Mouse (Mus musculus) neural tube, postnatal 0 days (tissue): ENCODE results near the gene Myh7. TPM values are rescaled to one million over a fixed set of nuclear protein-coding genes. Genes with fewer than 3 reads are reported as not detected.

Source experiments
- microRNA counts: library from miRNA; unstranded; fragments of <30 nt; microRNA quantifications from one replicate; lab custom pipeline; 2015
- microRNA-seq: library from miRNA; unstranded; fragments of <30 nt; microRNA quantifications from one replicate; pipeline ENCODE4, GENCODE M21; 2016
- polyA plus RNA-seq: library from polyadenylated mRNA; unstranded; fragments of >200 nt; fragmentation: Nextera tagmentation; extraction: Ambion mirVana; gene quantifications from 2 replicates; pipeline ENCODE4 v1.2.1, GENCODE M21; 2015

Gene Myh7
- 4.2 and 4.5 TPM in 2 replicates for polyA plus RNA-seq

DNA sequence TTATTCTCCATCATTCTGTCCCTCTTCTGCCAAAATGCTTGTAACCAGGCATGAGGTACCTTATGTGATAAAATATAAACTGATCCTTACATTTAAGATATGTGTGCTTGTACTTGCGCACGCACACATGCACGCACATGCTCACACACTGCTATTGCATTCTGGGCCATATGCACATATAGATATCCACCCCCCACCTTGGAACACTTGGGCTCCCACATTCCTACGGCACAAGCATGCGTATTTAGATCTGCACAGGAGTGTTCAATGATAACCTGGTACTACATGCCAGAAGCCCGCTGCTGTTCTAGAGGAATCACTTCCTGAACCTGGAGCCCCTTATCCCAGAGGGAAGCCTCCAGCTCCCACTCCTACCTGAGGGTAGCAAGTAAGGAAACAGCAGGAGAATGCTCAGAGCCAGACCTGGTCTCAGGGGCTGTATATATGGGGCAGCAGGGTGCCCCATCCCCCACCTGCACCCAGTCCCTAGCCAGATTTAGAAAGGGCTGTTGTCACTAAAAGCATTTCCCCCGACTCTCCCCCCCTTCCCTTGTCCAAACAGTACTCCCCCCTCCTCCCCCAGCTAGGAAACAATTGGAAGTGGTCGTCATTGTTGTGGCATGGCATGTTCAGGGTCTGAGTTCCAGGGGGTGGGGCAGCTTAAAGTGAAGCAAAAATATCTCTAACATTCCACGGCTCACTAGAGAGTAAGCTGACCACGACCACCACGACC, at the start of gene Myh7:
Myh7 (minus strand) TSS at position 491 of the 733 bp plus-strand sequence.

DNA sequence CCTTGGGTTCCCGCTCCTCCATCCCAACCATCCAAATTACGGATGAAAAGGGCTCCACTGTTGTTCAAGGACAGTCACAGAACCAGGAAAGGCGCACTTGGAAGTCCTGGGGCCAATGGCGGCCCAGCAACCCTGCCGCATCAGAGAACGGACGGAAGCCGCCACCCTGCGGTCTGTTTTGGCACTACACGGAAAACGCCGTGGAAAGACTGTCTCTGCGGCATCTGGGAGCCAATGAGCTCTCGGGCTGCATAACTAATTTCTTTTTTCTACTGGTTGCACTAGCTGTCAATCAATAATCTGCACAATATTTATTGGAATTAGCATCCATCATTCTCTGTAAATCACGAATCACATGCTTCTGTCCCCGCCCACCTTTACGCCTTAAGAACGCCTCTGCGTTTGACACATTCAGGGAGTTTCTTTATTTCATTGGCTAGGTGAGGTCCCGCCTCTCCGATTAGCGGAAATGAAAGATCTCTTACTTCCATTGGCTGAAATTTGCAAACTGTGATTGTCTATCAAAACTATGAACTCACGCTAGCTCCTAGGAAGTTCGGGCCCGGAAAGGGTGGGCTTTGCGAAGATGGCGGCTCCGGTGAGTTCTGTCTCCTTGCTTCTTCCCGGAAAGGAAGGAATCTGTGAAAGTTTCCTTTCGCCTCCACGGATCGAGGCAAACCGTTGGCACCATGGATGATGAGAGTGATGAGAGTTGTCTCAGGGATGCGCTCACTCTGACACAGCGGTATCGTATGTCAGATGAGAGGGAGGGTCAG, 20.8 kb upstream of the Myh7 start, which contains the start of gene Ngdn:
Ngdn (plus strand) TSS at position 464 of the 776 bp plus-strand sequence.

DNA sequence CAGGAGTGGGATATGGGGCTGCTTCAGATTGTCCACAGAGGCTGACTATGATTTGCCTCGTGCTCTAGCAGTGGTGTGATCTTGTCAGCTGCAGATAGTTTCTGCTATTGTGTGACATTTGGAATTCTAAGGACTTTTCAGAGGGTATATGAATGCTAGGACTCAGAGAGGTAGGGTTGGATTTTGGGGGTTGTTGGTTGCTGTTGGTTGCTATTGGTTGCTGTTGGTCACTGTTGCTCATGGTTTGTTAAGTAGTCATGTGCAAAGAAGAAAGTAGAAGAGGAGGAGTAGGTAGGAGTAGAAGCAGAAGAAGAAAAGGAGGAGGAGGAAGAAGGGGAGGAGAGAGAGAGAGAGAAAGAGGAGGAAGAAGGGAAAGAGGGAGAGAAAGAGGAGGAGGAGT, 17.8 kb downstream of the Myh7 start, which contains the start of gene Gm17428:
Gm17428 (plus strand) TSS at position 301 of the 400 bp plus-strand sequence.

DNA sequence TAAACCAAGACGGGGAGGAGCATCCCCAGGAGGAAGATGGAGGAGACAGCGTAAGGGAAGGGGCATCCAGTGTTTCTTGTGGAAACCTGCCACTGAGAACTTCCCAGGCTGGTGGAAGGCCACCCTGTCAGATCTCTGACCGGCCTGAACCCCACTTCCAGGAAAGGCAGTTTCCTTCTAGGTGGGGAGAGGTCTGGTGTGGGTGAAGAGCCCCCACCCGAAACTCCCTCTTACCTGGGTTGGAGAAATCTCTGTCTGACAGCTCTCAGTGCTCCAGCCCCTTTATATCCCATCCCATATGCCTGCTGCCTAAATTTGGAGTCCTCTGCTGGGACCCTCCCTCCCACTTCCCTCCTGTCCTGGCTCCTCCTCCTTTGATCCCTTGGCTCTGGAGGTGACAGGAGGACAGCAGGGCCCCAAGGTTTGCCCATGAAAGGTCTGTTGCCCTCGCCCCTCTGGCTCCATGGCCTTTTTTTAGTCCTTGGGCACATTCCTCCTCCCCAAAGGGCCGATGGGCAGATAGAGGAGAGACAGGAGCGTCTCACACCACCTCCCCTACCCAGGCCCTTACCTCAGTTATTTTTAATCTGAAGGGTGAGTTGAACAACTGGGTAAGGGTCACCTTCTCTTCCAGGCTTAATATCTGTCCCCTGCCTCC, 28.0 kb downstream of the Myh7 start, which contains the start of gene Myh6:
Myh6 (minus strand) TSS at position 608 of the 658 bp plus-strand sequence.

DNA sequence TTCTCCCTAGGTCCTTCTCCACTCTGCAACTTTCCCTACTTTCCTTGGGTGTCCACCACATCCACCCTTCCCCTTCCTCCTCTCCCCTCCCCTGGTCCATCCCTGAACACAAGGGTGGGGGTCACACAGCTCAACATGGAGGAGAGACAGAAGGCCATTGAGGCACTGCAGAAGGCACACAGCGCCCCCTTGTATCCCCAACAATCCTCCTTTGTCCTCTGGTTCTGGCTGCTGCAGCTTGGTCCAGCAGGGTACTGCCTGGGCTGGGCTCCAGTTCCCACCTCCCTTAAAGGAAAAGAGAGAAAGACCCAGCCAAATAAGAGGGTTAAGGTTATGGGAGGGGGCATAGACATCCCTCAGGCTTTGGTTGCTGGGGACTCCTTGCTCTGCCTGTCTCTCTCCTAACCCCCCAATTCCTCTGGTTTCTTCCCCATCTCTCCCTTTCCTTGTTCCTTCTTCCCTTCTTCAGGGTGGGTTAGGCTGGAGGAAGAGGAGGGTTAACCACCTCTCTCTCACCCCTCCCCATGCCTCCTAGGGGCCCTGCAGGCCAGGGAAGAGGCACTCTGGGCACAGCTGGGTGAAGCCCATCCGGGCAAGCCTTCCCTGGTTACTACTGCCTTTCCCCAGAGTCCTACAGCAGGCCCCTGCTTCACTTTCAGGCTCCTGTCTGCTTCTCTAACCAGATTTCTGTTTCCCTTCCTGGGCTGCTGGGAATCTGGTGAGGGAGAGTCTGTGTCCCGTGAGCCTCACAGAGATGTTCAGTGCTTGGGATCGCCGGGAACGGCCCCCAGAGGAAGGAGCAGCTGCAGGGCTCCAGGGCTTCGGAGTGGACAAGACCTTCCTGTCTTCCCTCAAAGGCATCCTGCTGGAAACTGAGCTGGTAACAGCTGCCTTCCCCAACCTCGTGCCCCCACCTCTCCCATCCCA, 58.3 kb downstream of the Myh7 start, which contains the start of gene Cmtm5:
Cmtm5 (plus strand) TSS at position 358 of the 927 bp plus-strand sequence.

DNA sequence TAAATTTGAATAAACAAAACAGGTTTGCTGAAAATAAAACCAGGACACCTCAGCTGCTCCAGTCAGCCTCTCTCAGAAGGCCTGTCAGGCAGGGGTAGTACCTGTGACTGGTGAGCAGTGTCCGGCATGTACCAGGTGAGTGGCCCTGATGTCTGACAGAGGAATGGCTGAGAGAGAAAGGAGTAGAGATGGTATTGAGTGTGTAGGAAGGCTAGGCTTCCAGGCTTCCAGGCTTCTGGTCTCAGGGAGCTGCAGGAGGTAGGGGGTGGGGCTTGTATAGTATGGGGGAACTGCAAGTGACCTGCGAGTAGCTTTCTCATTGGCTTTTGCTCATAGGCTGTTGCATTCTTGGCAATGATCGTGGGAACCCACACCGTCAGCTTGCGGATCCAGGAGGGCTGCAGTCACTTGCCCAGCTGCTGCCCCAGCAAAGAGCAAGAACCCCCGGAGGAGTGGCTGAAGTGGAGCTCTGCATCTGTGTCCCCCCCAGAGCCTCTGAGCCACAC, 61.7 kb downstream of the Myh7 start, which contains the start of gene Il25:
Il25 (plus strand) TSS at position 51 of the 506 bp plus-strand sequence.

DNA sequence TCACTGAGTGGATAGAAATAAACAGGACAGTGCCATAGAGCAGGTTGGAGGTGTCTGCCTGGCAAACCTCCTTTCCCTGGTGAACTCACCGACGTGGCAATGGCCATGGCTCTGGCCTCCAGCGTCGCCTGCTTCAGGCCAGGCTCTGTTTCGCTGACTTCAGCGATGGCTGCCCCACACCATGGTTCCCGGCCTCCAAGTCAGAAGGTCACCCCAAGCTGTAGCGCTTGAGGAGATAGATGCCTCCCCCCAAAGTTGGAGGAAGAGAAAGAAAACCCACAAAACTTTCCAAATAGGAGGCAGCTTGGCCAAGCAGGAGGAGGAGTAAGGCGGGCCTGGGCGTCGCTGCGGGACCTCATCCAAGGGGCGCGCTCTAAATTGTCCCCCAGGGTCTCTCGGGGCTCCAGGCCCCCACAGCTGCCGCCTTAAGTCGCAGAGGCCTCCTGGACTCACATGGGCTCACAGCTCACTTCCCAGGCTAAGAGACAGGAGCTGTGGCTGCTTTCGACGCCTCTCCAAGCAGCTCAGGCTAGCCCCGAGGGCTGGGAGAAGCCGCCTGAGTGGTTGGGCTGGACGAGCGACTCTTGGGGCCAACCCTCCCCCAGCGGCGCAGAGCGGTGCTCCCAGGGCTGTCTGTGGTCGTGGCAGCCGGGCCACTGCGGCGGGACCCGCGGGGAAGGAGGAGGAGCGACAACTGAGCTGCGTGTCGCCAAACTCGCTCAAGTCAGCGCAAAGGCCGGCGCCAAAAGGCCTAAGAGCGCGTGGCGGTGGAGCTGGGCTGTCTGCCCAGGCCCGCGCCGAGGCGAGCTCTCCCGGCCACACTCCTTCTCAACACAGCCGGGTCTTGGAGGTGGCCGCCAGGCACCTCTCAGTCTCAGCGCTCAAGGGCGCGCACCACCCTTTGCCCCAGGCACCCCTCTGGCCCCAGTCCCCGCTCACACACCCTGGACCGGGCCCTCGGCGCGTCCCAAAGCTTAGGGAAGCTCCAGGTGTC, 68.8 kb downstream of the Myh7 start, which contains the start of gene Efs:
Efs (minus strand) TSS at position 778 of the 994 bp plus-strand sequence.

MicroRNAs encoded within 50 kb of the gene (microRNA counts, 519-probe panel; counts per million panel counts)
- microRNA mmu-miR-208a (lab: Ali Mortazavi, UCI) (40.5 counts per million), microRNA mmu-miR-208b (lab: Ali Mortazavi, UCI) (40.5 counts per million)

Small RNAs within 50 kb of the gene (microRNA-seq; reads per million reads assigned to microRNA genes)
- 0.87 reads per million for gene Mir208a
- gene Mir208b: 9.9 reads per million, percentile 21 among the genes with 10 or more reads in this experiment

Other genes starting within 250 kb of the Myh7 start
- gene Slc7a8, start 212.7 kb downstream of the Myh7 start, polyA plus RNA-seq: 5.2 and 6.2 TPM in 2 replicates
- not detected in 2 replicates for gene Rnf212b, start 180.5 kb downstream of the Myh7 start, polyA plus RNA-seq
- gene Homez, start 123.7 kb downstream of the Myh7 start, polyA plus RNA-seq: 8.5 and 10.5 TPM in 2 replicates
- gene Ppp1r3e, start 117.1 kb downstream of the Myh7 start, polyA plus RNA-seq: 7.9 and 8.4 TPM in 2 replicates
- gene Bcl2l2, start 111.2 kb downstream of the Myh7 start, polyA plus RNA-seq: 4.3 and 5.6 TPM in 2 replicates
- not detected in 2 replicates for gene Gm20521, start 111.2 kb downstream of the Myh7 start, polyA plus RNA-seq
- 150 and 168 TPM in 2 replicates for gene Pabpn1, start 102.1 kb downstream of the Myh7 start, polyA plus RNA-seq
- 466 and 485 TPM in 2 replicates for gene Slc22a17, start 81.5 kb downstream of the Myh7 start, polyA plus RNA-seq
- 14.2 and 14.9 TPM in 2 replicates for gene Efs, start 68.5 kb downstream of the Myh7 start, polyA plus RNA-seq
- gene Il25, start 61.9 kb downstream of the Myh7 start, polyA plus RNA-seq: 0.43 and 0.81 TPM in 2 replicates
- gene Cmtm5, start 58.4 kb downstream of the Myh7 start, polyA plus RNA-seq: 73.0 and 76.3 TPM in 2 replicates
- 1.7 and 2.0 TPM in 2 replicates for gene Myh6, start 27.7 kb downstream of the Myh7 start, polyA plus RNA-seq
- not detected in 2 replicates for gene Gm17428, start 17.7 kb downstream of the Myh7 start, polyA plus RNA-seq
- gene Ngdn, start 20.8 kb upstream of the Myh7 start, polyA plus RNA-seq: 46.3 and 47.4 TPM in 2 replicates
- gene Zfhx2, start 97.7 kb upstream of the Myh7 start, polyA plus RNA-seq: 11.3 and 14.4 TPM in 2 replicates
- 25.0 and 26.2 TPM in 2 replicates for gene Thtpa, start 100.2 kb upstream of the Myh7 start, polyA plus RNA-seq
- 3.7 and 4.3 TPM in 2 replicates for gene Ap1g2, start 112.0 kb upstream of the Myh7 start, polyA plus RNA-seq
- 40.1 and 45.6 TPM in 2 replicates for gene Jph4, start 122.3 kb upstream of the Myh7 start, polyA plus RNA-seq
- 1.8 and 2.7 TPM in 2 replicates for gene Dhrs2, start 227.4 kb upstream of the Myh7 start, polyA plus RNA-seq